Mouse (Mus musculus) liver, adult 2 months (tissue): Measurements from ENCODE around the gene Mob2. TPM values are rescaled to one million over a fixed set of nuclear protein-coding genes. Genes with fewer than 3 reads are reported as not detected.

Experiments used
- DNase-seq: peaks from one replicate; pipeline ENCODE4 v3.0.0-alpha.2; 2011; ENCODE audit warnings: low read depth, low spot score; ENCODE audit errors: extremely low read depth
- H3K27ac ChIP-seq: fragments of 200-500 bp; replicated peaks from 2 replicates; pipeline ENCODE4 v1.5.1; 2012; ENCODE audit warnings: low read depth, mild to moderate bottlenecking, control low read depth, inconsistent platforms, low read length; ENCODE audit not compliant: insufficient read depth
- H3K27me3 ChIP-seq: fragments of 200-500 bp; 2 replicates; pipeline ENCODE4 v1.6.1; 2012; ENCODE audit warnings: mild to moderate bottlenecking, moderate library complexity, low read length, inconsistent platforms; ENCODE audit not compliant: control insufficient read depth, insufficient read depth
- H3K36me3 ChIP-seq: fragments of 200-500 bp; 2 replicates; pipeline ENCODE4 v1.6.1; 2012; ENCODE audit warnings: low read length, inconsistent platforms; ENCODE audit not compliant: control insufficient read depth, insufficient read depth
- H3K4me1 ChIP-seq: fragments of 200-500 bp; 2 replicates; pipeline ENCODE4 v1.6.1; 2011; ENCODE audit warnings: low read length; ENCODE audit not compliant: control insufficient read depth, insufficient read depth
- H3K4me3 ChIP-seq: fragments of 200-500 bp; 2 replicates; pipeline ENCODE4 v1.5.1; 2011; ENCODE audit warnings: low read depth, mild to moderate bottlenecking, control low read depth, low read length, moderate library complexity; ENCODE audit not compliant: insufficient read depth
- H3K79me2 ChIP-seq: fragments of 200-500 bp; 2 replicates; pipeline ENCODE4 v1.6.1; 2012; ENCODE audit warnings: inconsistent platforms, mild to moderate bottlenecking, low read length, moderate library complexity; ENCODE audit not compliant: control insufficient read depth, insufficient read depth
- H3K9ac ChIP-seq: fragments of 200-500 bp; 2 replicates; pipeline ENCODE4 v1.6.1; 2012; ENCODE audit warnings: low read depth, mild to moderate bottlenecking, control low read depth, inconsistent platforms, low read length
- CTCF ChIP-seq: fragments of 200-500 bp; IDR thresholded peaks from 2 replicates; pipeline ENCODE4 v1.5.1; 2011; ENCODE audit warnings: low read depth, low read length, control low read depth
- POLR2A ChIP-seq: fragments of 200-500 bp; IDR thresholded peaks from 2 replicates; pipeline ENCODE4 v1.6.1; 2011; ENCODE audit warnings: low read length, control low read depth; ENCODE audit not compliant: insufficient read depth; ENCODE audit errors: extremely low read depth
- WGBS: fragments of 180-500 bp; shearing (Covaris S2); methylation state at CpG from one replicate; pipeline ENCODE4 v1.1.7; 2018; 5-methylcytosine and 5-hydroxymethylcytosine counted together
- polyA plus RNA-seq: library from polyadenylated mRNA; depleted of rRNA; stranded (reverse); fragments of >200 nt; gene quantifications from 2 replicates; pipeline ENCODE4 v1.2.3, GENCODE M21; 2012
- total RNA-seq: library from RNA; depleted of rRNA; stranded (reverse); fragments of >200 nt; gene quantifications from 2 replicates; pipeline ENCODE4 v1.2.3, GENCODE M21; 2014

Mob2 gene
- total and polyA plus RNA-seq, 2 experiments = 24.0 to 27.6 TPM

DNA sequence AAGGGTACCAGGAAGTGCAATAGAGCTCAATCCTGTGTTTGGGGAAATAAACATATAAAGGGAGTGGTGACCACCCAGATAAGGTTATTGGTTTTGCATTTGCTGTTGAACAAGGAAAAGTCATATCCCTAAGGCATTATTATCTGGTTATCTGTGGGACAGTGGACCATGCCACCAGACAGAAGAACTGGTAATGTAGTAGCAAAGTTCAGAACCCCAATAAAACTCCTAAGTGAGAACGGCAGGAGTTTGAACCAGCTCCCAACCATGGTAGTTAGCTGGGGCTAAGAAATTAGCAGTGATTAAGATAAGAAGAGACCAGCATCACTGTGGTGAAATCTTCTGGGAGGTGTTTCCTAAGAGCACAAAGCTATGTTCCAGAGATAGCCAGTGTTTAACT lies 14.9 kb downstream of the Mob2 start:
- no peak for DNase-seq
- H3K79me2 ChIP-seq = peaks cover 51% of the 10 kb centered on the region; the same call in 1 of the 2 replicates
- no peak overlapping the region for H3K4me3 ChIP-seq
- H3K4me1 ChIP-seq = peaks cover 12% of the 10 kb centered on the region
- H3K36me3 ChIP-seq = 0 out of 2 replicates have a peak, but pooled peaks cover 2% of the 10 kb centered on the region
- 68% methylated on average over 1 of the region's 1 CpGs for WGBS
- TF ChIP-seq POLR2A = no peak
- TF ChIP-seq CTCF = no peak
- no peak overlapping the region for H3K9ac ChIP-seq
- H3K27ac ChIP-seq = no peak overlapping the region
- H3K27me3 ChIP-seq = no peaks in the 10 kb centered on the region

DNA sequence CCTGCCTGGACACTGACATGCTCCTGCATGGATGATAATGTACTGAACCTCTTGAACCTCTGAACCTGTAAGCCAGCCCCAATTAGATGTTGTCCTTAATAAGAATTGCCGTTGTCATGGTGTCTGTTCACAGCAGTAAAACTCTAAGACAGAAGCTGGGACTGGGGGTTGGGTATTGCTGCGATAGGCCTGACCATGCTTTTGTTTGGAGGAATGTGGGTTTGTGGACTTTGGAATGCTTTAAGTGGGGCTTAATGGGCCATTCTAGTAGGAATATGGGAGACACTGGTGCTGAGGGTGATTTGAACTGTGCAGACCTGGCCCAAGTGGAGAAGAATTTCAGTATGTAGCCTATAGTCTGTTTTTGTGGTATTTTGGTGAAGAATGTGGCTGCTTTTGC lies 15.5 kb downstream of the Mob2 start:
- Histone ChIP-seq H3K27me3 (no peaks in the 10 kb centered on the region), H3K79me2 (peaks cover 51% of the 10 kb centered on the region; the same call in 1 of the 2 replicates), H3K27ac (no peak overlapping the region), H3K4me3 (no peak overlapping the region), H3K4me1 (peaks cover 16% of the 10 kb centered on the region), H3K9ac (no peak overlapping the region), H3K36me3 (0 out of 2 replicates have a peak, but pooled peaks cover 2% of the 10 kb centered on the region)
- 59% methylated on average over 2 of the region's 2 CpGs for WGBS
- DNase-seq = no peak
- no peak for TF ChIP-seq CTCF
- no peak for TF ChIP-seq POLR2A

DNA sequence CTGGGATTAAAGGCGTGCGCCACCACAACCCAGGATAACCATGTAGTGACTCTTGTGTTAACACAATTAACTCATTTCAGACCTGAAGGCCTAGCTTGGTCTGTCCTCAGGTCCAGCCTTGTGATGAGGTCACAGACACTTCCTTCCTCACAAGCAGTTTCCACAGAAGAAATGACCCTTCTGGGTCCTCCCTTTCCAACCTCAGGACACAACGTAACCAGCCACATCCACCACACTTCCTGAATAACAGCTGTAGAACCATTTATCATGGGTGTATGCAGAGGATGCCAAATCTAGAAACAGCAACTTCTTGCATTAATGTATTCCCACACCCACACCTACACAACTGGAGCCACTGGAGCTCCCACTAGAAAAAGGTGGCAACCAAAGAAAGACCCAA lies 20.1 kb downstream of the Mob2 start:
- no peak for TF ChIP-seq CTCF
- no peak for TF ChIP-seq POLR2A
- H3K27me3 ChIP-seq = no peaks in the 10 kb centered on the region
- DNase-seq = no peak
- 84% methylated on average over 3 of the region's 3 CpGs for WGBS
- peaks cover 56% of the 10 kb centered on the region; the same call in 1 of the 2 replicates for H3K79me2 ChIP-seq
- peaks cover 21% of the 10 kb centered on the region for H3K4me1 ChIP-seq
- no peak overlapping the region for H3K4me3 ChIP-seq
- no peaks in the 10 kb centered on the region for H3K36me3 ChIP-seq
- no peak overlapping the region for H3K27ac ChIP-seq
- H3K9ac ChIP-seq = no peak overlapping the region

DNA sequence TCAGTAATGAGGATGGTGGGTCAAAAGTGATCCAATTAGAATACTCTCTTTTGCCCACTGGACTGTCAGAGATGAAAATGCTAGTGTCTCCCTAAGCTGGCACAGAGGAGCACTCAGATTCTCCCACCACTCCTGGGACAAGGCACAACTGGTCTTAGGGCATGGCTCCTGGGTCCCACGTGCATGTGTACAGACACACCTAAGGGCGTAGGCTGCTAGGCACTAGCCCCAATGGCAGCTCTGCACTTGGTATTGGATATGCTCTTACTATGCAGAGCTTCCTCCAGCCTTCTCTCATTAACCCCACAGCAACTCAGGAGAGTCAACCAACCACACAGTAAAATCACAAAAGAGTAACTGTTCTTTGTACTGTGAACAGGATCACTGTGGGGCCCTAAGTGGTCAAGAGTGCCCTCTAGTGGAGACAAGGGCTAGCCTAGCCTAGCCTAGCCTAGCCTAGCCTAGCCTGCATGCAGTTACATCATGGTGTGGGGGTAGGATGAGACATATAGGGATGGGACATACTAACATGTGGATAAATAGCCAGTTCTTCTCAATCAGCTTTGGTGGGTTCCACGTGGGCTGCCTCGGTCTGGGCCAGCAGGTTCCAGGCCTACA lies 23.2 kb downstream of the Mob2 start:
- Histone ChIP-seq H3K4me3 (no peak overlapping the region), H3K4me1 (peaks cover 23% of the 10 kb centered on the region), H3K27ac (no peak overlapping the region), H3K36me3 (no peaks in the 10 kb centered on the region), H3K79me2 (peaks cover 65% of the 10 kb centered on the region), H3K27me3 (no peaks in the 10 kb centered on the region), H3K9ac (no peak overlapping the region)
- no peak for TF ChIP-seq POLR2A
- peak; percentile 79 for TF ChIP-seq CTCF
- WGBS = 82% methylated on average over 4 of the region's 4 CpGs
- DNase-seq = peak; percentile 46

DNA sequence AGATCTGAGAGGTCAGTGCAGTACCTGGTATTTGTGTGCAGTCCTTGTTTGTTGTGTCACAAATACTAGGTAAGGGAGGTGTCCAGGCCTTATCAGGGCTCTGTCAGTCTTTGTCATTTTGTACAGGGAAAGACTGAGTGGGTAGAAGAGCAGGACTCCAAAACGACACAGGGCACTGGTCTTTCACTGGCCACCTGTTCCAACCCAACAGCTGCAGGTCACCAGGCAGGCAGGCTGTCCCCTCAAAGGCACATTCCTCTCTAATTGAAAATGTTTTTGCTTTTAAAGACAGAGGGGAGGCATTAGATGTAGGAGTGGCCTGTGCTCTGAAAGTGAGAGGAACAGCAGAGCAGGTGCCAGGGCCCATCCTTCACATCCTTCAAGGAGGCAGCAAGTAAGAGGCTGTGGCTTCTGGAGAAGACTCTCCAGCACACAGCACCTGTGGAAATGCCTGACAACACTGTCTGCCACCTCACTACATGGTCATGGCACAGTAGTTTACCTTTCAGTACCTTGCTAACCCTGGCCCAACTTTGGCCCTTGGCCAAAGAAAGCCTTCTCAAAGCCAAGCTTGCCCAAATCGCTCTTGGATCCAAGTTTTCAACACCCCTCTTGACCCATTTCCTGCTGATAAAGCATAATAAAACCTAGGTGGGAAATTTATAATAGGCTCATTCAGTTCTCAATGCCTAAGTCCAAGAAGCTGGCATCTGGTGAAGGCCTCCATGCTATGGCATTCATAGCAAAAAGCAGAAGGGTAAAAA lies 25.6 kb downstream of the Mob2 start:
- 19% methylated on average over 2 of the region's 2 CpGs for WGBS
- Histone ChIP-seq H3K4me1 (peaks cover 11% of the 10 kb centered on the region), H3K9ac (no peak overlapping the region), H3K79me2 (peaks cover 57% of the 10 kb centered on the region), H3K36me3 (no peaks in the 10 kb centered on the region), H3K27ac (no peak overlapping the region), H3K4me3 (no peak overlapping the region), H3K27me3 (no peaks in the 10 kb centered on the region)
- TF ChIP-seq CTCF (no peak), POLR2A (no peak)
- no peak for DNase-seq

DNA sequence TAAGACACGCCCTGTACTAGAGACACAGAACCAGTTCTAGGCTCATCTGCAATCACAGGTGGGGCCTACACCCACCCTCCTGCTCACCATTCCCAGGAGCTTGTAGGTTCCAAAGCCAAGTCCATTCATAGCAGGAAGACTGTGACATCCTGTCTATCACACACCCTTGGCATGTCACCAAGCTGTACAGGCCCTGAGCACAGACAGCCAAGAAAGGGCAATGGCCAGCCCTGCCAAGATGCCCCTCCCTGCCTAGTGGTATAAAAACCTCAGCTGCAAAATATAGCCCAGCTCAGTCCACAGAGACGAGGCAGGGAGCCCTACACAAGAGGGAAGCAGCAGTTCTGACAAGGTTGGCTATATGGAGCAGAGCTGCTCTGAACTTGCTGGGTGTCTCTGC lies 26.7 kb downstream of the Mob2 start:
- Histone ChIP-seq H3K9ac (no peak overlapping the region), H3K36me3 (no peaks in the 10 kb centered on the region), H3K4me3 (no peak overlapping the region), H3K79me2 (peaks cover 50% of the 10 kb centered on the region), H3K4me1 (peaks cover 10% of the 10 kb centered on the region), H3K27ac (no peak overlapping the region), H3K27me3 (no peaks in the 10 kb centered on the region)
- TF ChIP-seq CTCF (no peak), POLR2A (no peak)
- DNase-seq = peak; percentile 44
- WGBS = 60% methylated on average over 2 of the region's 2 CpGs
